Mouse (Mus musculus): ENCODE results near the gene Olfr1032. TPM values are rescaled to one million over a fixed set of nuclear protein-coding genes. Genes with fewer than 3 reads are reported as not detected.
A peak's percentile ranks its signal among the peaks of the same experiment; 100 is the strongest.
"Not testable (repeated sequence)": the region's sequence is repeated elsewhere in the genome, so short reads cannot be mapped to it uniquely, and the experiment has no call there.

Gene Olfr1032
- total RNA-seq (2015) (not detected in 2 replicates), total RNA-seq (2017) (not detected in 2 replicates)

DNA sequence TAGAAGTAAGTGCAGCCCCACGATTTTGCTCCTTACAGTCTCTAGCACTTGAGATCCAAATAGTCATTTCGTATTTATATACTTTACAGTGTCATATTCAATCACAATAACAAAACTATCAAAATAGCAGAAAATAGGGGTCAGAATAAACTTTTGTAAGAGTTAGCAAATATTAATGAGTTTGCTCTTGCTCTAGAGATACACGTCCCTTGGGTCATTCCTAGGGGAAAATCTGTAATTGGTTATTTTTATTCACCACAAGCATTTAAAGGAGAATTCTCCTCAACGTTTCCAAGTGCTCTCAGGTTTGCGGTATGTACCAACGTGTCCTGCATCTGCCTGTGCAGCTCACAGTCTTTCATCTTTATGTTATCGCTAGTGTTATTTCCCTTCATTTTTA is at the start of gene Olfr1032:
Gene Olfr1032, plus strand, starts transcription at position 301 of the 400 bp plus-strand sequence.
- no peak for ATAC-seq (replicated peaks; ENCODE audit: poor library complexity)

DNA sequence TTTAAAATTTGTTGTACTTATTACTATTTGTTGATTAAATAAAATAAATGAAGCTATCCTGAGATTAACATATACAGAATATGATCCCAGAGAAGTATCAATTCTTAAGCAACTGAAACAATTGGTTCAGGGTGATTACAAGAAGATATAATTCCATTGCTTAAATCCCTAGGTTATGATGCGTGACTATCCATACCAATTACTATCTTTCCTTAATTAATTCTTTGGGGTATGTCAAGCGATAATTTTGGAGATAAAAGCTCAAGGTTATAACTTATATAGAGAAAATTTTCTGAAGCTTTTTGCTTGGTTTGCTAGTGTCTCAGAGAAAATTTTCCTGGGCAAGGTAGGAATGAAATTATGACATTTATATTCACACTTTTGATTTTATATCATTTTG is 31.7 kb upstream of the Olfr1032 start, which contains the start of gene Olfr1029:
Gene Olfr1029, plus strand, starts transcription at position 301 of the 400 bp plus-strand sequence.
- ATAC-seq (replicated peaks; ENCODE audit: poor library complexity): no peak

DNA sequence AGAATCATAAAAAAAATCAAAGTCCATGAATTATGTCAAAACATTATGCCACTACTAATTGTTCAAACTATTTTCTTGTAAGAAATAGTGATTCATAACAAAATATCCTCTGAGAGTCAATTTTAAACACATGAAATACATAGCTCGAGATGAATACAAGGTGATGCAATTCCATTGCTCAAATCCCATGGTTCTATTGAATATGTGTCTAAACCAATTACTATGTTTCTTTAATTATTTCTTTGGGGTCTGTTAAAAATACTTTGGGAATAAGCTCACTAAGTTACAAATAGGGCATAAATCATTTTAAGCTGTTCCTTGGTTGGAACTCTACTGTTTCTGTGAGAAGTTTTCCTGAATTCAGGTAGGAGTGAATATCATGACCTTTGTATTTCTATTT is 26.4 kb upstream of the Olfr1032 start, which contains the start of gene Olfr1030:
Gene Olfr1030, plus strand, starts transcription at position 301 of the 400 bp plus-strand sequence.
- ATAC-seq (replicated peaks; ENCODE audit: poor library complexity): no peak

DNA sequence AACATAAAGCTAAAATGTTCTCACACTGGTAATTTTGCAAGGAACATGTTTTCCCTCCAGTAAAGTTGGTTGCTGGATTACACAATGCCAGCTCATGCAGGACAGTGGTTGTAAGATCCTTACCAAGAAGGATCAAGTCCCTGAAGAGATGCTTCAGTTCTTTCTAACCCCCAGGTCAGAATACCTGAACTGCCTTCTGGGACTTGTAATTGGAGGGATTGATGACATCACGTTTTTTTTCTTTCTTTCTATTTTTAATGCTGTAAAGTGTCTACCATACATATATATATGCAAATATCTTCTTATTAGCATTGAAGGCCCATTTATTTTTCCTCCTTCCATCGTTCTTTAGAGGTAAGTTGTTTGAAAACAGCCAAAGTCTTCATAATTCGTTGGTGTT is 15.3 kb upstream of the Olfr1032 start, which contains the start of gene Olfr1031:
Gene Olfr1031, plus strand, starts transcription at position 301 of the 400 bp plus-strand sequence.
- ATAC-seq (replicated peaks; ENCODE audit: poor library complexity): no peak

DNA sequence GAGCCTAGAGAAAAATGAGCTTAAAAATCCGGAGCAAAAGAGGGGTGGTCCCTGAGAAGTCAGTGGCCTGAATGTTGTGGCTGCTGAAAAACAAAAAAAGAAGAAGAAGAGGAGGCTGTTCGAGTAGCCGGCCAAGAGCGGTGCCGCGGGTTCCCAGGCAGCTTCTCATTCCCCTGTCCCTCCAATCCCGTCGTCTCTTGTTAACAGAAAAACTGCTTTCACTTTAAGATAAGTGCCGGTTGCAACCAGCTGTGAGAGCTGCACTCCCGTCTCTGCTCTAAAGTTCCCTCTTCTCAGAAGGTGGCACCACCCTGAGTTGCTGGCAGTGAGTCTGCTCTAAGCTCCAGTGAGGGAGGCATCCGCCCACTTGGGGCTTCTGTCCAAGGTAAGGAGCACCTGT is 15.1 kb downstream of the Olfr1032 start, which contains the start of gene Olfr1033:
Gene Olfr1033, plus strand, starts transcription at position 228 of the 400 bp plus-strand sequence.
- peak; percentile 64 for ATAC-seq (replicated peaks; ENCODE audit: poor library complexity)

DNA sequence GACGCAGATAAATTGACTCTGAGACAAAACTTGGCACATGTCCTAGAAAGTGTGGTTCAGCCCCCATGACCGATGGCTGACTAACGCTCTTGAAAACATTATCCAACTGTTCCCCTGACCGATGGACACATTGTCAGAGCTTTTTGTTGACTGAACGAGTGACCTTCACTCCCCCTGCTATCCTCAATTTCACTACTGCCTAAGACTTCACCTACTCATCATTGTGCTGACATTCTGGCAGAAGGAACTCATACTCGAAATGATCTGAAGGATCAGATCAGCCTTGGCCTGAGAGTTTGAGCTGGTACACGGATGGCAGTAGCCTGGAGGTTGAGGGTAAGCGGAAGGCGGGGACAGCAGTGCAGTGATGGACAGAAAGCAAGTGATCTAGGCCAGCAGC is 16.2 kb downstream of the Olfr1032 start:
- ATAC-seq (replicated peaks; ENCODE audit: poor library complexity): not testable (repeated sequence)

DNA sequence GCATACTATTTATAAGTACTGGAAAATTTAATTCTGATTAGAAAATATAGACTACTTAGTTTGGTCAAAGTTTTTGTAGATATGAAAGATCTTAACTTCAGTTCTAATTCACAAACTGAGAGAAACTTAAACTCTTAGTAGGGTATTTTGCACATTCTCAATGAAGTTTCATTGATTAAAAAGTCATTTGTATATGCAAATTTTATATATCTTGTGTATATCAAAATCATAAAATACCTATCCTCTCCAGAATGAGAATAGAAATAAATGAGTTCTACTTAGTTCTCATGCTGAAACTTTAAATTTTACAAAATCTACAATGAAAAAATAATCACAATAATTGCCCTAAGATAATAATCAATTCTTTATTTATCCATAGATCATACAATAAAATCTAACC is 40.2 kb downstream of the Olfr1032 start, which contains the start of gene Olfr1034:
Gene Olfr1034, plus strand, starts transcription at position 301 of the 400 bp plus-strand sequence.
- ATAC-seq (replicated peaks; ENCODE audit: poor library complexity): no peak

DNA sequence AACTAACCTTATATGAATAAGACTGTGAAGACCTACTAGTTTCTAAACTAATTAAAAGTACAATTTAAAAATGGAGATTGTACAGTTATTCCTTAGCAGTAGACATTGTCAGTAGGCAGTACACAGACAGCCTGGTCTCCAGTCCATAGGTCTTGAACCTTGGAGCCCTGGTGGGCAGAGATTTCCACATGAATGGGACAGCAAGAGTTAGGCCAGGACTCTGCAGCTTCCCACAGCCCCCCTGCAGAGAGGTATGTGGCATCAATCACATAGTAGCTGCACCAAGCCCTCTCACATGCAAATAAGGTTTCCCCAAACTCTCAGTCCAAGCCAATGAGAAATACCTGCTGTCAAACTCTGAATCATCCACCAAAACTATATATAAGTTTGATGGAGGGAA is 45.4 kb downstream of the Olfr1032 start:
- ATAC-seq (replicated peaks; ENCODE audit: poor library complexity): not testable (repeated sequence)

Other genes with a start within 250 kb of the Olfr1032 start
Only the 30 nearest of the 31 such genes appear.
- not detected in 2 replicates for gene Olfr1013, start 238.4 kb upstream of the Olfr1032 start, total RNA-seq (2015)
- not detected in 2 replicates for gene Olfr1013, start 238.4 kb upstream of the Olfr1032 start, total RNA-seq (2017)
- gene Olfr1014, start 232.8 kb upstream of the Olfr1032 start, total RNA-seq (2015): not detected in 2 replicates
- gene Olfr1014, start 232.8 kb upstream of the Olfr1032 start, total RNA-seq (2017): not detected in 2 replicates
- gene Olfr1015, start 223.5 kb upstream of the Olfr1032 start, total RNA-seq (2015): not detected in 2 replicates
- not detected in 2 replicates for gene Olfr1015, start 223.5 kb upstream of the Olfr1032 start, total RNA-seq (2017)
- not detected in 2 replicates for gene Olfr1016, start 203.0 kb upstream of the Olfr1032 start, total RNA-seq (2015)
- gene Olfr1016, start 203.0 kb upstream of the Olfr1032 start, total RNA-seq (2017): not detected in 2 replicates
- gene Olfr1018, start 187.1 kb upstream of the Olfr1032 start, total RNA-seq (2015): not detected in 2 replicates
- gene Olfr1018, start 187.1 kb upstream of the Olfr1032 start, total RNA-seq (2017): not detected in 2 replicates
- not detected in 2 replicates for gene Olfr1019, start 160.1 kb upstream of the Olfr1032 start, total RNA-seq (2015)
- not detected in 2 replicates for gene Olfr1019, start 160.1 kb upstream of the Olfr1032 start, total RNA-seq (2017)
- gene Olfr1020, start 158.5 kb upstream of the Olfr1032 start, total RNA-seq (2015): not detected in 2 replicates
- not detected in 2 replicates for gene Olfr1020, start 158.5 kb upstream of the Olfr1032 start, total RNA-seq (2017)
- gene Olfr1022, start 136.9 kb upstream of the Olfr1032 start, total RNA-seq (2015): not detected in 2 replicates
- not detected in 2 replicates for gene Olfr1022, start 136.9 kb upstream of the Olfr1032 start, total RNA-seq (2017)
- gene Olfr1023, start 119.9 kb upstream of the Olfr1032 start, total RNA-seq (2015): not detected in 2 replicates
- not detected in 2 replicates for gene Olfr1023, start 119.9 kb upstream of the Olfr1032 start, total RNA-seq (2017)
- gene Olfr1024, start 100.5 kb upstream of the Olfr1032 start, total RNA-seq (2015): not detected in 2 replicates
- not detected in 2 replicates for gene Olfr1024, start 100.5 kb upstream of the Olfr1032 start, total RNA-seq (2017)
- gene Olfr1025-ps1, start 90.3 kb upstream of the Olfr1032 start, total RNA-seq (2015): not detected in 2 replicates
- gene Olfr1025-ps1, start 90.3 kb upstream of the Olfr1032 start, total RNA-seq (2017): not detected in 2 replicates
- not detected in 2 replicates for gene Olfr1026, start 84.0 kb upstream of the Olfr1032 start, total RNA-seq (2015)
- not detected in 2 replicates for gene Olfr1026, start 84.0 kb upstream of the Olfr1032 start, total RNA-seq (2017)
- gene Olfr1028, start 55.1 kb upstream of the Olfr1032 start, total RNA-seq (2015): not detected in 2 replicates
- not detected in 2 replicates for gene Olfr1028, start 55.1 kb upstream of the Olfr1032 start, total RNA-seq (2017)
- gene Olfr1029, start 31.6 kb upstream of the Olfr1032 start, total RNA-seq (2015): not detected in 2 replicates
- not detected in 2 replicates for gene Olfr1029, start 31.6 kb upstream of the Olfr1032 start, total RNA-seq (2017)
- gene Olfr1030, start 26.3 kb upstream of the Olfr1032 start, total RNA-seq (2015): not detected in 2 replicates
- gene Olfr1030, start 26.3 kb upstream of the Olfr1032 start, total RNA-seq (2017): not detected in 2 replicates
- gene Olfr1031, start 15.2 kb upstream of the Olfr1032 start, total RNA-seq (2015): not detected in 2 replicates
- not detected in 2 replicates for gene Olfr1031, start 15.2 kb upstream of the Olfr1032 start, total RNA-seq (2017)
- gene Olfr1033, start 15.1 kb downstream of the Olfr1032 start, total RNA-seq (2015): 0.10 and 0.24 TPM in 2 replicates
- gene Olfr1033, start 15.1 kb downstream of the Olfr1032 start, total RNA-seq (2017): 0.14 TPM in 1 of 2 replicates, not detected in the other
- gene Olfr1034, start 40.3 kb downstream of the Olfr1032 start, total RNA-seq (2015): not detected in 2 replicates
- not detected in 2 replicates for gene Olfr1034, start 40.3 kb downstream of the Olfr1032 start, total RNA-seq (2017)
- not detected in 2 replicates for gene Olfr1036, start 68.5 kb downstream of the Olfr1032 start, total RNA-seq (2015)
- gene Olfr1036, start 68.5 kb downstream of the Olfr1032 start, total RNA-seq (2017): not detected in 2 replicates
- gene Olfr1037, start 81.8 kb downstream of the Olfr1032 start, total RNA-seq (2015): not detected in 2 replicates
- not detected in 2 replicates for gene Olfr1037, start 81.8 kb downstream of the Olfr1032 start, total RNA-seq (2017)
- gene Olfr1039, start 130.4 kb downstream of the Olfr1032 start, total RNA-seq (2015): not detected in 2 replicates
- not detected in 2 replicates for gene Olfr1039, start 130.4 kb downstream of the Olfr1032 start, total RNA-seq (2017)
- gene Olfr1040, start 141.2 kb downstream of the Olfr1032 start, total RNA-seq (2015): not detected in 2 replicates
- gene Olfr1040, start 141.2 kb downstream of the Olfr1032 start, total RNA-seq (2017): not detected in 2 replicates
- gene Olfr1042, start 156.3 kb downstream of the Olfr1032 start, total RNA-seq (2015): not detected in 2 replicates
- not detected in 2 replicates for gene Olfr1042, start 156.3 kb downstream of the Olfr1032 start, total RNA-seq (2017)
- not detected in 2 replicates for gene Olfr1043, start 162.0 kb downstream of the Olfr1032 start, total RNA-seq (2015)
- gene Olfr1043, start 162.0 kb downstream of the Olfr1032 start, total RNA-seq (2017): not detected in 2 replicates
- not detected in 2 replicates for gene Olfr1044, start 172.3 kb downstream of the Olfr1032 start, total RNA-seq (2015)
- not detected in 2 replicates for gene Olfr1044, start 172.3 kb downstream of the Olfr1032 start, total RNA-seq (2017)
- gene Olfr52, start 180.1 kb downstream of the Olfr1032 start, total RNA-seq (2015): not detected in 2 replicates
- gene Olfr52, start 180.1 kb downstream of the Olfr1032 start, total RNA-seq (2017): not detected in 2 replicates
- gene Olfr1045, start 197.5 kb downstream of the Olfr1032 start, total RNA-seq (2015): not detected in 2 replicates
- gene Olfr1045, start 197.5 kb downstream of the Olfr1032 start, total RNA-seq (2017): not detected in 2 replicates
- gene Olfr1046, start 213.8 kb downstream of the Olfr1032 start, total RNA-seq (2015): not detected in 2 replicates
- gene Olfr1046, start 213.8 kb downstream of the Olfr1032 start, total RNA-seq (2017): not detected in 2 replicates
- not detected in 2 replicates for gene Olfr1047, start 225.9 kb downstream of the Olfr1032 start, total RNA-seq (2015)
- gene Olfr1047, start 225.9 kb downstream of the Olfr1032 start, total RNA-seq (2017): not detected in 2 replicates
- gene Olfr1048, start 234.7 kb downstream of the Olfr1032 start, total RNA-seq (2015): not detected in 2 replicates
- gene Olfr1048, start 234.7 kb downstream of the Olfr1032 start, total RNA-seq (2017): not detected in 2 replicates